Mouse (Mus musculus): ENCODE measurements around the gene Pitpnm1. TPM values are rescaled to one million over a fixed set of nuclear protein-coding genes. Genes with fewer than 3 reads are reported as not detected.
A peak's percentile ranks its signal among the peaks of the same experiment; 100 is the strongest.

The Pitpnm1 gene
- polyA plus RNA-seq, 1 experiment = 42.3 TPM

DNA sequence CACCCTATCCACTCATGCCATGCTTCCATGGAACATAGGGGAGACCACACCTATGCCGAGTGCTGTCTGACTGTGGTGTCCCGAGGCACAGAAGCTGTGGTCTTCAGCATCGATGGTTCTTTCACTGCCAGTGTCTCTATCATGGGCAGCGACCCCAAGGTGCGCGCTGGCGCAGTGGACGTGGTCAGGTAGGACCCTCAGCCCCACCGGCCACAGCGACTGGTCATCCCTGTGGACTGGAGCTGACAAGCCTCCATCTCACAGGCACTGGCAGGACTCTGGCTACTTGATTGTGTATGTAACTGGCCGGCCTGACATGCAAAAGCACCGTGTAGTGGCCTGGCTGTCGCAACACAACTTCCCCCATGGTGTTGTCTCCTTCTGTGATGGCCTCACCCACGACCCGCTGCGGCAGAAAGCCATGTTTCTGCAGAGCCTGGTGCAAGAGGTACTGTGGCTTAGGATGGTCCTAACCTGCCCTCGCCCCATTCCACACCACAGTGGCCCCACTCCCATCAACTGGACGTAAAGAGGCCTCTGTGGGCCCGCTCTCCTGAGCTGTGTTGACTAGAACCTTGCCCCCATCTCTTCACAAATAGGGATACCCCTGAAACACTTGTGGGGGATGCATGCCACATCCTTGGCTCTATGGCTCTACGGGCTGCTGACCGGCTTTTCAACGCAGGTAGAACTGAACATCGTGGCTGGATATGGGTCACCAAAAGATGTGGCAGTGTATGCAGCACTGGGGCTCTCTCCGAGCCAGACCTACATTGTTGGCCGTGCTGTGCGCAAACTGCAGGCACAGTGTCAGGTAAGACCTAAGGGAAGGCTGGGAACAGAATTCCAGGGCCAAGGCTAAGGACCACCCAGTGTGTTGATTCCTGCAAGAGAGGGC, 12.5 kb downstream of the Pitpnm1 start:
- no peak for TF ChIP-seq MAX (IDR thresholded peaks at IDR 0.05; ENCODE audit: low read depth)
- no peak for TF ChIP-seq SRF (IDR thresholded peaks at IDR 0.05; ENCODE audit: control insufficient read depth, insufficient read length, low read depth)
- TF ChIP-seq USF1 (IDR thresholded peaks at IDR 0.05; ENCODE audit: low read depth) = no peak
- no peak for TF ChIP-seq MYOD1 (IDR thresholded peaks at IDR 0.05; ENCODE audit: control insufficient read depth in 1 of 3, insufficient read length in 2 of 3, low read depth in 2 of 3)
- TF ChIP-seq REST (IDR thresholded peaks at IDR 0.05; ENCODE audit: insufficient read depth, insufficient read length) = no peak
- TF ChIP-seq MYOG (IDR thresholded peaks at IDR 0.05; ENCODE audit: control insufficient read depth in 1 of 3, insufficient read depth in 1 of 3, insufficient read length in 2 of 3, low read depth in 2 of 3) = no peak
- TF ChIP-seq TCF12 (IDR thresholded peaks at IDR 0.05; ENCODE audit: insufficient read depth, poor library complexity, severe bottlenecking) = no peak
- no peak for TF ChIP-seq CEBPB (IDR thresholded peaks at IDR 0.05; ENCODE audit: insufficient read depth, poor library complexity, severe bottlenecking)
- TF ChIP-seq E2F4 (IDR thresholded peaks at IDR 0.05; ENCODE audit: insufficient read depth) = no peak
- no peak for TF ChIP-seq TCF3 (IDR thresholded peaks at IDR 0.05; ENCODE audit: insufficient read length, low read depth)
- no peak for TF ChIP-seq POLR2A (IDR thresholded peaks at IDR 0.05; ENCODE audit: insufficient read length, low read depth)
- TF ChIP-seq POLR2AphosphoS2 (IDR thresholded peaks at IDR 0.05; ENCODE audit: insufficient read length, low read depth) = no peak
- H3ac ChIP-seq (ENCODE audit: control insufficient read depth, insufficient read length) = no peak overlapping the region
- H3K4me3 ChIP-seq = no peak overlapping the region

GRCm38 (mm10) chr19:4113186-4113805, 13.5 kb downstream of the Pitpnm1 start:
- no peak overlapping the region for H3K4me3 ChIP-seq
- peak overlapping the region; percentile 59 for H3K4me2 ChIP-seq (ENCODE audit: low read depth)
- peaks cover 23% of the 10 kb centered on the region for H3K36me3 ChIP-seq (ENCODE audit: control insufficient read depth, insufficient read depth)
- no peak for TF ChIP-seq POLR2AphosphoS2 (IDR thresholded peaks at IDR 0.05; ENCODE audit: insufficient read length, low read depth)
- peak; percentile 31 for TF ChIP-seq POLR2A (IDR thresholded peaks at IDR 0.05; ENCODE audit: insufficient read length, low read depth)
- peak in 1 of 3 experiments; percentile 6 for TF ChIP-seq MYOD1 (IDR thresholded peaks at IDR 0.05; ENCODE audit: control insufficient read depth in 1 of 3, insufficient read length in 2 of 3, low read depth in 2 of 3)
- no peak for TF ChIP-seq SRF (IDR thresholded peaks at IDR 0.05; ENCODE audit: control insufficient read depth, insufficient read length, low read depth)
- TF ChIP-seq MYOG (IDR thresholded peaks at IDR 0.05; ENCODE audit: control insufficient read depth in 1 of 3, insufficient read depth in 1 of 3, insufficient read length in 2 of 3, low read depth in 2 of 3) = no peak
- H3ac ChIP-seq (ENCODE audit: control insufficient read depth, insufficient read length) = no peak overlapping the region
- no peaks in the 10 kb centered on the region for H3K27me3 ChIP-seq (ENCODE audit: control insufficient read depth, insufficient read depth, insufficient read length)
- H3K79me2 ChIP-seq (ENCODE audit: control insufficient read depth, insufficient read depth) = no peaks in the 10 kb centered on the region

More for the DNA sequence above, 12.5 kb downstream of the Pitpnm1 start:
- peaks cover 22% of the 10 kb centered on the region for H3K36me3 ChIP-seq (ENCODE audit: control insufficient read depth, insufficient read depth)
- H3K79me2 ChIP-seq (ENCODE audit: control insufficient read depth, insufficient read depth) = no peaks in the 10 kb centered on the region
- peak overlapping the region; percentile 27 for H3K4me2 ChIP-seq (ENCODE audit: low read depth)
- no peaks in the 10 kb centered on the region for H3K27me3 ChIP-seq (ENCODE audit: control insufficient read depth, insufficient read depth, insufficient read length)

DNA sequence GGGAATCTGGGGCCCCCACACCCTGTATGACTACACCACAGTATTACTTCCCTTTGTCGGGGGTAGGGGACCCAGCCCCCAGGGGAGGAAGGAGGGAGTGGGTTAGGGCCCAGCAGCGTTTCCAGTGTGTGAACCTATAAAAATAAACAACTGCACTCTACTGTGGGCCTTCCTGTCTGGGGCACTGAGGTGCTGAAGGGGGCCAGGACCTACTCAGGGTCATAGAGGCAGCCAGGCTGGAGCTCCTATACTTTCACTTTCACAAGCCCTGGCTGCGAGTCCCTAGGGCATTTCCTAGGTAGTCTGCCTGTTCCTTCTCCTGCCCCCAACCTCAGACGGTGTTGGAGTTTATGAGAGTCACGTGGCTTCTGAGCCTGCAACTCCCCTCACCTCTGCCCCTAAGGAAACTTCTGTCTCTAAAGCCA, 14.0 kb downstream of the Pitpnm1 start:
- Histone ChIP-seq H3ac (ENCODE audit: control insufficient read depth, insufficient read length) (no peak overlapping the region), H3K27me3 (ENCODE audit: control insufficient read depth, insufficient read depth, insufficient read length) (no peaks in the 10 kb centered on the region), H3K36me3 (ENCODE audit: control insufficient read depth, insufficient read depth) (peaks cover 23% of the 10 kb centered on the region), H3K4me3 (no peak overlapping the region), H3K79me2 (ENCODE audit: control insufficient read depth, insufficient read depth) (no peaks in the 10 kb centered on the region), H3K4me2 (ENCODE audit: low read depth) (peak overlapping the region; percentile 59)
- TF ChIP-seq MYOD1 (IDR thresholded peaks at IDR 0.05; ENCODE audit: control insufficient read depth in 1 of 3, insufficient read length in 2 of 3, low read depth in 2 of 3) (no peak), USF1 (IDR thresholded peaks at IDR 0.05; ENCODE audit: low read depth) (peak; percentile 9)

DNA sequence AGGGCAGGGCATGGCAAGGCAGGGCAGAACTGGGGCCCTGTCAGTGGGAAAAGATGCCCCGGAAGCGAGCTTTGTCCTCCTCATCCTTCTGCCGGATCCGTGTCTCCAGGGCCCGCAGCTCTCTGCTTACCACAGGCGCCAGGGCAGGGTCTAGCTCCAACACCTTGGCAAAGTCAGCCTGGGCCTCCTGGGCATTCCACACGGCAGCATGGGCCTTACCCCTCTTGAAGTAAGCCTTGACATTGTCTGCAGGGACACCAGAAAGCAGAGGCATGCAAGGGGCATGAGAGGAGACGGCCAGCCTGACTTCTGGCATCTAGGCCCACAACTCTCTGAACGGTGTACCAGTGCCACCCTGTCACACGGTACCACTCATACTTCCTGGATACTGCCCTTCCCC, 14.8 kb downstream of the Pitpnm1 start:
- no peak for TF ChIP-seq MYOD1 (IDR thresholded peaks at IDR 0.05; ENCODE audit: control insufficient read depth in 1 of 3, insufficient read length in 2 of 3, low read depth in 2 of 3)
- no peak for TF ChIP-seq TCF3 (IDR thresholded peaks at IDR 0.05; ENCODE audit: insufficient read length, low read depth)
- no peak for TF ChIP-seq TCF12 (IDR thresholded peaks at IDR 0.05; ENCODE audit: insufficient read depth, poor library complexity, severe bottlenecking)
- TF ChIP-seq SRF (IDR thresholded peaks at IDR 0.05; ENCODE audit: control insufficient read depth, insufficient read length, low read depth) = no peak
- no peak for TF ChIP-seq E2F4 (IDR thresholded peaks at IDR 0.05; ENCODE audit: insufficient read depth)
- TF ChIP-seq CEBPB (IDR thresholded peaks at IDR 0.05; ENCODE audit: insufficient read depth, poor library complexity, severe bottlenecking) = no peak
- TF ChIP-seq POLR2A (IDR thresholded peaks at IDR 0.05; ENCODE audit: insufficient read length, low read depth) = no peak
- TF ChIP-seq USF1 (IDR thresholded peaks at IDR 0.05; ENCODE audit: low read depth) = no peak
- TF ChIP-seq REST (IDR thresholded peaks at IDR 0.05; ENCODE audit: insufficient read depth, insufficient read length) = no peak
- TF ChIP-seq MAX (IDR thresholded peaks at IDR 0.05; ENCODE audit: low read depth) = no peak
- TF ChIP-seq POLR2AphosphoS2 (IDR thresholded peaks at IDR 0.05; ENCODE audit: insufficient read length, low read depth) = no peak
- no peak for TF ChIP-seq MYOG (IDR thresholded peaks at IDR 0.05; ENCODE audit: control insufficient read depth in 1 of 3, insufficient read depth in 1 of 3, insufficient read length in 2 of 3, low read depth in 2 of 3)
- H3K79me2 ChIP-seq (ENCODE audit: control insufficient read depth, insufficient read depth) = peaks cover 3% of the 10 kb centered on the region
- no peak overlapping the region for H3K4me2 ChIP-seq (ENCODE audit: low read depth)
- peaks cover 23% of the 10 kb centered on the region for H3K36me3 ChIP-seq (ENCODE audit: control insufficient read depth, insufficient read depth)
- H3K4me3 ChIP-seq = no peak overlapping the region
- H3K27me3 ChIP-seq (ENCODE audit: control insufficient read depth, insufficient read depth, insufficient read length) = no peaks in the 10 kb centered on the region
- no peak overlapping the region for H3ac ChIP-seq (ENCODE audit: control insufficient read depth, insufficient read length)
